ENCODE assay signal across 30 mouse cellular contexts in the genomic region with DNA sequence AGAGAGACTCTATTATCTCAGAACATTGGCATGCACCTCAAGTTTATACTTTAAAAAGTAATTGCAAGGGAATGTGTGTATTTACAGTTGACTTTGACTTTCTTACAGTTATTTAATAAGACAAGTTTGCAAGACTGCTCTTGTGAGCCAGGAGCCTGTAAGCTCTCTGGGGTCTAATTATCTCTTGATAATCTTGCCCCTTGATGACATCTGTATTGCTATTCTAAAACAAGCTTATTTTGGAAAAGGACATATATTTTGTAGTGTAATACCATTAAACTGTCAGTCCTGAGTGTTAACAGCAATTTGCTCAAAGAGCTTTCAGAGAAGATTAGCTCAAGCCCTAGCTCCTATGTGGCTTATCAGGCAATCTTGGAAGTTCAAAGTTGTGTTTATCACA.
DNase-seq lines count a peak whose midpoint lies in the region; ATAC-seq and TF ChIP-seq lines count a peak whose summit lies in the region.
"Had no signal": no experiment of that assay in that cellular context is flagged by ENCODE, and none has a peak within 500 bp of the region (broad histone marks: within the 10 kb centered on the region; RNA-seq: fewer than 3 reads in every experiment).

No protein-coding gene starts in this region.

- H3K4me3 ChIP-seq in hindbrain, embryonic 14.5 days (replicated peaks; ENCODE audit: low read length), result no peak overlapping the region
- H3K4me3 ChIP-seq in hindbrain, embryonic 12.5 days, result no peak overlapping the region
- H3K4me3 ChIP-seq in limb, embryonic 13.5 days, result no peak overlapping the region
- H3K4me3 ChIP-seq in limb, embryonic 10.5 days, result no peak overlapping the region
- no peak overlapping the region for H3K4me3 ChIP-seq in embryonic fibroblast, embryonic 13.5 days (ENCODE audit: insufficient read depth, low read length)
- H3K4me3 ChIP-seq in neural tube, embryonic 15.5 days (replicated peaks), result no peak overlapping the region
- H3K4me3 ChIP-seq: embryonic facial prominence, embryonic 13.5 days; forebrain, embryonic 12.5 days; heart, embryonic 10.5 days; heart, embryonic 15.5 days; limb, embryonic 12.5 days; liver, embryonic 12.5 days; midbrain, embryonic 15.5 days had no signal

- H3K9ac ChIP-seq in hindbrain, embryonic 14.5 days, result no peak overlapping the region
- H3K9ac ChIP-seq in hindbrain, embryonic 12.5 days, result no peak overlapping the region
- H3K9ac ChIP-seq in limb, embryonic 13.5 days, result no peak overlapping the region
- H3K9ac ChIP-seq in neural tube, embryonic 15.5 days (replicated peaks), result no peak overlapping the region
- H3K9ac ChIP-seq: embryonic facial prominence, embryonic 13.5 days; forebrain, embryonic 12.5 days; heart, embryonic 15.5 days; limb, embryonic 12.5 days; liver, embryonic 12.5 days; liver, postnatal 0 days; midbrain, embryonic 15.5 days had no signal

- H3K27me3 ChIP-seq in hindbrain, embryonic 14.5 days (ENCODE audit: control insufficient read depth, insufficient read depth, low read length), result no peaks in the 10 kb centered on the region
- H3K27me3 ChIP-seq in hindbrain, embryonic 12.5 days, result no peaks in the 10 kb centered on the region
- no peaks in the 10 kb centered on the region for H3K27me3 ChIP-seq in limb, embryonic 13.5 days
- H3K27me3 ChIP-seq in limb, embryonic 10.5 days (ENCODE audit: low read depth, poor library complexity, severe bottlenecking), result no peaks in the 10 kb centered on the region
- H3K27me3 ChIP-seq in neural tube, embryonic 15.5 days (replicated peaks), result no peaks in the 10 kb centered on the region
- H3K27me3 ChIP-seq: embryonic facial prominence, embryonic 13.5 days; forebrain, embryonic 12.5 days; heart, embryonic 15.5 days; limb, embryonic 12.5 days; liver, embryonic 12.5 days; midbrain, embryonic 15.5 days had no signal

- no peak overlapping the region for H3K4me2 ChIP-seq in hindbrain, embryonic 14.5 days (replicated peaks)
- no peak overlapping the region for H3K4me2 ChIP-seq in hindbrain, embryonic 12.5 days (replicated peaks)
- H3K4me2 ChIP-seq in limb, embryonic 13.5 days (replicated peaks), result no peak overlapping the region
- no peak overlapping the region for H3K4me2 ChIP-seq in neural tube, embryonic 15.5 days
- H3K4me2 ChIP-seq: embryonic facial prominence, embryonic 13.5 days; forebrain, embryonic 12.5 days; heart, embryonic 15.5 days; limb, embryonic 12.5 days; liver, embryonic 12.5 days; midbrain, embryonic 15.5 days had no signal

- no peak overlapping the region for H3K27ac ChIP-seq in hindbrain, embryonic 14.5 days
- H3K27ac ChIP-seq in hindbrain, embryonic 12.5 days, result no peak overlapping the region
- no peak overlapping the region for H3K27ac ChIP-seq in limb, embryonic 13.5 days
- no peak overlapping the region for H3K27ac ChIP-seq in limb, embryonic 10.5 days
- peak overlapping the region; percentile 47; the same call in 1 of the 2 replicates for H3K27ac ChIP-seq in embryonic fibroblast, embryonic 13.5 days (ENCODE audit: insufficient read depth, low read length)
- H3K27ac ChIP-seq in neural tube, embryonic 15.5 days (replicated peaks), result no peak overlapping the region
- H3K27ac ChIP-seq: embryonic facial prominence, embryonic 13.5 days; forebrain, embryonic 12.5 days; heart, embryonic 10.5 days; heart, embryonic 15.5 days; limb, embryonic 12.5 days; liver, embryonic 12.5 days; macrophage; midbrain, embryonic 15.5 days had no signal

- TF ChIP-seq POLR2A in embryonic fibroblast, embryonic 13.5 days (IDR thresholded peaks at IDR 0.05; ENCODE audit: low read depth, low read length), result no peak

- peak; percentile 13 for DNase-seq in hindbrain, embryonic 14.5 days (ENCODE audit: low spot score)
- no peak for DNase-seq in limb, embryonic 10.5 days (ENCODE audit: low spot score)
- DNase-seq in gastrocnemius, postnatal 10 days, result no peak
- DNase-seq: adrenal gland, adult 2 months; adrenal gland, postnatal 36 days; cerebellum, adult 2 months; cerebellum, postnatal 14 days; gastrocnemius, postnatal 25 days; heart, adult 11 months; kidney, adult 8-10 months; liver, postnatal 0 days; lung, postnatal 10 days; right cerebral cortex, postnatal 4 days; thymus, adult 2 months; thymus, postnatal 36 days had no signal

- H3K36me3 ChIP-seq in hindbrain, embryonic 14.5 days (replicated peaks; ENCODE audit: control insufficient read depth, insufficient read depth), result no peaks in the 10 kb centered on the region
- no peaks in the 10 kb centered on the region for H3K36me3 ChIP-seq in hindbrain, embryonic 12.5 days
- no peaks in the 10 kb centered on the region for H3K36me3 ChIP-seq in limb, embryonic 13.5 days
- H3K36me3 ChIP-seq in limb, embryonic 10.5 days, result no peaks in the 10 kb centered on the region
- no peaks in the 10 kb centered on the region for H3K36me3 ChIP-seq in neural tube, embryonic 15.5 days
- H3K36me3 ChIP-seq: embryonic facial prominence, embryonic 13.5 days; forebrain, embryonic 12.5 days; heart, embryonic 10.5 days; heart, embryonic 15.5 days; limb, embryonic 12.5 days; liver, embryonic 12.5 days; midbrain, embryonic 15.5 days had no signal

- H3K4me1 ChIP-seq in hindbrain, embryonic 14.5 days (replicated peaks; ENCODE audit: control insufficient read depth, insufficient read depth, low read length), result no peaks in the 10 kb centered on the region
- no peaks in the 10 kb centered on the region for H3K4me1 ChIP-seq in hindbrain, embryonic 12.5 days
- peaks cover 4% of the 10 kb centered on the region; the same call in 1 of the 2 replicates for H3K4me1 ChIP-seq in limb, embryonic 13.5 days
- H3K4me1 ChIP-seq in limb, embryonic 10.5 days, result no peaks in the 10 kb centered on the region
- no peaks in the 10 kb centered on the region for H3K4me1 ChIP-seq in embryonic fibroblast, embryonic 13.5 days (ENCODE audit: control insufficient read depth, insufficient read depth, low read length)
- H3K4me1 ChIP-seq in neural tube, embryonic 15.5 days, result no peaks in the 10 kb centered on the region
- H3K4me1 ChIP-seq: embryonic facial prominence, embryonic 13.5 days; forebrain, embryonic 12.5 days; heart, embryonic 10.5 days; heart, embryonic 15.5 days; limb, embryonic 12.5 days; liver, embryonic 12.5 days; midbrain, embryonic 15.5 days had no signal

- no peak for ATAC-seq in hindbrain, embryonic 14.5 days (ENCODE audit: low FRiP score)
- ATAC-seq in hindbrain, embryonic 12.5 days (ENCODE audit: low FRiP score), result no peak
- peak; percentile 28; the same call in 1 of the 2 replicates for ATAC-seq in limb, embryonic 13.5 days (ENCODE audit: low FRiP score, low read depth)
- ATAC-seq in neural tube, embryonic 15.5 days (ENCODE audit: low FRiP score), result no peak
- ATAC-seq: activated CD4-positive, CD25-positive, alpha-beta regulatory T cell, adult 4 months; CD4-positive, CD25-positive, alpha-beta regulatory T cell, adult 4 months; intestine, embryonic 16.5 days; liver, embryonic 12.5 days; liver, postnatal 0 days; midbrain, embryonic 15.5 days had no signal

- TF ChIP-seq CTCF in embryonic fibroblast, embryonic 13.5 days (IDR thresholded peaks at IDR 0.05; ENCODE audit: borderline replicate concordance, insufficient read depth, low read length), result no peak

- no peaks in the 10 kb centered on the region for H3K9me3 ChIP-seq in hindbrain, embryonic 14.5 days (ENCODE audit: control insufficient read depth, low read length)
- no peaks in the 10 kb centered on the region for H3K9me3 ChIP-seq in hindbrain, embryonic 12.5 days (replicated peaks)
- H3K9me3 ChIP-seq in limb, embryonic 13.5 days, result no peaks in the 10 kb centered on the region
- H3K9me3 ChIP-seq in limb, embryonic 10.5 days (replicated peaks), result no peaks in the 10 kb centered on the region
- no peaks in the 10 kb centered on the region for H3K9me3 ChIP-seq in neural tube, embryonic 15.5 days (replicated peaks)
- H3K9me3 ChIP-seq: embryonic facial prominence, embryonic 13.5 days; forebrain, embryonic 12.5 days; heart, embryonic 10.5 days; heart, embryonic 15.5 days; limb, embryonic 12.5 days; liver, embryonic 12.5 days; midbrain, embryonic 15.5 days had no signal
